Mouse (Mus musculus) kidney, adult 10 weeks (tissue): Measurements from ENCODE around the gene Gm36079. TPM values are rescaled to one million over a fixed set of nuclear protein-coding genes. Genes with fewer than 3 reads are reported as not detected.

Experiments used
- polyA plus RNA-seq: library from polyadenylated mRNA; stranded (reverse); fragments of 350-450 nt; fragmentation: Illumina TruSeq; extraction: RNeasy Lipid Tissue Mini Kit (QIAGEN cat#74804); gene quantifications from one replicate; pipeline ENCODE4 v1.2.3, GENCODE M21; 2014; ENCODE audit warnings: low read depth, low replicate concordance

Gene Gm36079
- polyA plus RNA-seq = not detected

DNA sequence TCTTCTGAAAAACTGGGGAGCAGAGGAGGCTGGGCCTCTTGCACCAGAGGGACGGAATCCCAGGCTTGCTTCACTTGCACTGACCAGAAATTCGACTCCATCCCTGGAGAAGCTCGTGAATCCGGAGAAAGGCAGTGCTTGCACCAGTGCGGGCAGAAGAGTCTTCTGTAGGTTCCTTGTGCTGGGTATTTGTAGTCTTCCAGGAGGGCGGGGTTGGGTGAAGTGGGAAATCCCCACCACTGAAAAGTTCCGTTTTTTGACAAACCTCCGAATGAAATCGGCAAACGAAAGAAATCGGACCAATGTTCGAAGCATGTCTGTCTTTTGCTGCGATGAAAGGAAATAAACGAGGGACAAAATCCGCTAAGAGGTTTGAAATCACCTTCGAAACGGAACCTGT is at the start of gene Gm36079:
TSS of gene Gm36079 (minus strand) at position 101 of the 400 bp plus-strand sequence.

DNA sequence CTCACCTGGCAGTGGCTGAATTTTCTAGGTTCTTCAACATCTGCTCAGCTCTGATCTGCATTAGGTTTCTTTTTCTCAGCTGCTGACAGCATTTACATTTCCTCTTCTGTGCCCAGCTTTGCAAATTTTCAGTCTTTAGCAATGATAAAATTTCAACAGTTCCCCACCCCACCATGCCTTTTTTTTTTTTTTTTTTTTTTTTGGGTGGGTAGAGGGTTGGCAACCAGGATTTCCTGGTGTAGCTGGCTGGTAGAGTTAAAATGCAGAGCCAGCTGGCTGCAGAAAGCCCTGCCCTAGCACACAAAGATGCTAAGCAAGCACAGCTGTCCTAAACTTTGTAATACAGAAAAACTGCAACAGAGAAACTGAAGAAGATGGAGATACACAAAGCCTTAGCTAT is 25.3 kb upstream of the Gm36079 start, which contains the start of gene Gm21188:
TSS of gene Gm21188 (minus strand) at position 110 of the 400 bp plus-strand sequence.

Other genes with a start within 250 kb of the Gm36079 start
- 52.7 TPM for gene Zfp131, start 236.1 kb downstream of the Gm36079 start, polyA plus RNA-seq
- not detected for gene AF067063, start 196.8 kb downstream of the Gm36079 start, polyA plus RNA-seq
- gene D13Ertd608e, start 191.0 kb downstream of the Gm36079 start, polyA plus RNA-seq = not detected
- not detected for gene Tcstv1, start 132.2 kb downstream of the Gm36079 start, polyA plus RNA-seq
- gene Gm21761, start 97.7 kb downstream of the Gm36079 start, polyA plus RNA-seq = not detected
- not detected for gene B020031M17Rik, start 76.2 kb downstream of the Gm36079 start, polyA plus RNA-seq
- gene Gm21188, start 25.2 kb upstream of the Gm36079 start, polyA plus RNA-seq = 0.36 TPM
- not detected for gene Gm20767, start 113.2 kb upstream of the Gm36079 start, polyA plus RNA-seq
- not detected for gene Gm21818, start 145.4 kb upstream of the Gm36079 start, polyA plus RNA-seq
- gene Gm21762, start 188.9 kb upstream of the Gm36079 start, polyA plus RNA-seq = not detected
- not detected for gene Gm21731, start 212.1 kb upstream of the Gm36079 start, polyA plus RNA-seq
- gene AF067061, start 236.1 kb upstream of the Gm36079 start, polyA plus RNA-seq = not detected